Mouse (Mus musculus) C2C12 (cell line): ENCODE data around the gene Scrg1.

Experiments used
- CTCF ChIP-seq: IDR thresholded peaks from one replicate; pipeline ENCODE4 v1.5.1; 2011; ENCODE audit not compliant: control insufficient read depth, insufficient read depth, insufficient read length
- FOSL1 ChIP-seq: IDR thresholded peaks from one replicate; pipeline ENCODE4 v1.8.0; 2011; ENCODE audit warnings: mild to moderate bottlenecking, low read length; ENCODE audit not compliant: poor library complexity, insufficient read depth, severe bottlenecking
- MAX ChIP-seq: IDR thresholded peaks from one replicate; pipeline ENCODE4 v1.6.1; 2011; ENCODE audit warnings: mild to moderate bottlenecking, control low read depth
- MYOD1 ChIP-seq: IDR thresholded peaks from one replicate; pipeline ENCODE4 v1.6.1; 2011; ENCODE audit warnings: low read depth; ENCODE audit not compliant: control insufficient read depth, insufficient read length
- USF1 ChIP-seq: IDR thresholded peaks from one replicate; pipeline ENCODE4 v1.6.1; 2011; ENCODE audit warnings: low read depth, mild to moderate bottlenecking, control low read depth, moderate library complexity

DNA sequence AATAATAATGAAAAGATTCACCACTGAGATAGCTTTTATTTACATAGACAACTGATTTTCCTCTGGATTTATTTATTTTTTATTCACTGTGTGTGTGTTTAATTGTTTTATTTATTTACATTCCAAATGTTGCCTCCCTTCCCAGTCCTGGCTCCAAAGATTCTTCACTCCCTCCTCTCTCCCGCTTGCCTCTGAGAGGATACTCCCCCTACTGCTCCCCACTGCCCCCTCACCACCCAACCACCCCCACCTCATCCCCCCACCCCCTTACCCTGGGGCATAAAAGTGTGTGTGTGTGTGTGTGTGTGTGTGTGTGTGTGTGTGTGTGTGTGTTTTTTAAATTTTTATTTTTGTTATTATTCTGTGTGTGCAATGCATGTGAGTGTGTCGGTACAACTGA lies 46.4 kb upstream of the Scrg1 start:
- TF ChIP-seq MAX: no peak
- no peak for TF ChIP-seq CTCF
- no peak for TF ChIP-seq USF1
- TF ChIP-seq MYOD1: no peak
- TF ChIP-seq FOSL1: no peak
